Mouse (Mus musculus) liver, adult 2 months (tissue): ENCODE data around the gene Sorbs2.

Experiments used
- CTCF ChIP-seq: fragments of 200-500 bp; IDR thresholded peaks from 2 replicates; pipeline ENCODE4 v1.5.1; 2011; ENCODE audit warnings: low read depth, low read length, control low read depth
- POLR2A ChIP-seq: fragments of 200-500 bp; IDR thresholded peaks from 2 replicates; pipeline ENCODE4 v1.6.1; 2011; ENCODE audit warnings: low read length, control low read depth; ENCODE audit not compliant: insufficient read depth; ENCODE audit errors: extremely low read depth

- TF ChIP-seq CTCF (no peak), POLR2A (no peak)
Measured at GRCm38 (mm10) chr8:45558426-45558825, 50.8 kb downstream of the Sorbs2 start.
